Mouse (Mus musculus): ENCODE data around the gene Zfp408. TPM values are rescaled to one million over a fixed set of nuclear protein-coding genes. Genes with fewer than 3 reads are reported as not detected.

Zfp408 gene
- polyA plus RNA-seq, 1 experiment from 2014 or later, result 7.4 TPM

DNA sequence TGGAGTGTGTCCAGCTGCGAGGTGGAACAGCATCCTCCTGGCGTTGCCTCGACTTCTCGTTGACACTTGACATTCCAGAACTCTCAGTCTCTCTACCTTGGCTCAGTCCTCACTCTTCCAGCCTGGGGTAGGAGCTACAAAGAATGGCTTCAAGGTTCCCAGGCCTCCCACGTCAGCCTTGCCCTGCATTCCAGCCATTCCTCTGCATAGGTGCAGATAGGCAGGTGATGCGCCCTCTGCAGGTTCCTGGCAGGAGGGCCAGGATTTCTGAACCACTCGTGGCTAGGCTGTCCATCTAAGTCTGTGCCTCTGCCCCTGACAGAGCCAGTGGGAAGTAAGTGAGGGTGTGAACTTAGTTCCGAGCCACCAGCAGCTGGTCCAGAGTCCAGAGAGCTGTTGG is 7.2 kb upstream of the Zfp408 start:
- Histone ChIP-seq H3K36me3 (ENCODE audit: control insufficient read depth, insufficient read depth, low read length) (peaks cover 72% of the 10 kb centered on the region), H3K27ac (ENCODE audit: low read depth, low read length) (no peak overlapping the region)
- no peak for ATAC-seq (ENCODE audit: low FRiP score, low TSS enrichment)

DNA sequence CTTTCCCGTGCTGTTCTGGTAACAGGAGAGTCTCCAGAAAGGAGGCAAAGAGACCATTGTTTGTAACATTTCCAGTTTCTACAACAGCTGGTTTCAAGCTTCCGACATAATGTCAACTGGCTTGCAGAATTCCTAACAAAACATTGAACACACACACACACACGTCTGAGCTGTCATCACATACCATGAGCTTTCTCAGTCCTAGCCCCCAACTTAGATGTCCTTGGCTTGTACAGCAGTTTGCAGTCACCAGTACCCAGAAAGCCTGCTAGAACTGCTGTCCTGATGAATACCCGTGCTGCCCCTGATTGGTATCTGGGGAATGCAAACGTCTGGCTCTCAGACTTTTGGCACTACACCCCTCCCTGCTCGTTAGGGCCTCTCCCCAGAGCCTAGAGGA is 6.2 kb upstream of the Zfp408 start:
- H3K27me3 ChIP-seq (ENCODE audit: control insufficient read depth, insufficient read depth, low read length), result no peaks in the 10 kb centered on the region
- peaks cover 63% of the 10 kb centered on the region for H3K36me3 ChIP-seq (ENCODE audit: control insufficient read depth, insufficient read depth, low read length)
- 71% methylated on average over 6 of the region's 6 CpGs for WGBS
- peaks cover 16% of the 10 kb centered on the region for H3K4me1 ChIP-seq (ENCODE audit: control insufficient read depth, insufficient read depth, low read length)
- H3K4me3 ChIP-seq (ENCODE audit: low read length), result no peak overlapping the region
- H3K4me2 ChIP-seq (replicated peaks; ENCODE audit: low read depth, low read length), result no peak overlapping the region
- no peak overlapping the region for H3K9ac ChIP-seq (ENCODE audit: low read depth, low read length)
- ATAC-seq (ENCODE audit: low FRiP score, low TSS enrichment), result no peak
- no peaks in the 10 kb centered on the region for H3K9me3 ChIP-seq (ENCODE audit: control insufficient read depth, low read length)
- H3K27ac ChIP-seq (ENCODE audit: low read depth, low read length), result no peak overlapping the region

More for the DNA sequence above, 7.2 kb upstream of the Zfp408 start:
- Histone ChIP-seq H3K4me3 (ENCODE audit: low read length) (no peak overlapping the region), H3K9me3 (ENCODE audit: control insufficient read depth, low read length) (no peaks in the 10 kb centered on the region), H3K4me2 (replicated peaks; ENCODE audit: low read depth, low read length) (no peak overlapping the region), H3K27me3 (ENCODE audit: control insufficient read depth, insufficient read depth, low read length) (no peaks in the 10 kb centered on the region), H3K4me1 (ENCODE audit: control insufficient read depth, insufficient read depth, low read length) (peaks cover 9% of the 10 kb centered on the region), H3K9ac (ENCODE audit: low read depth, low read length) (no peak overlapping the region)
- 73% methylated on average over 8 of the region's 8 CpGs for WGBS

DNA sequence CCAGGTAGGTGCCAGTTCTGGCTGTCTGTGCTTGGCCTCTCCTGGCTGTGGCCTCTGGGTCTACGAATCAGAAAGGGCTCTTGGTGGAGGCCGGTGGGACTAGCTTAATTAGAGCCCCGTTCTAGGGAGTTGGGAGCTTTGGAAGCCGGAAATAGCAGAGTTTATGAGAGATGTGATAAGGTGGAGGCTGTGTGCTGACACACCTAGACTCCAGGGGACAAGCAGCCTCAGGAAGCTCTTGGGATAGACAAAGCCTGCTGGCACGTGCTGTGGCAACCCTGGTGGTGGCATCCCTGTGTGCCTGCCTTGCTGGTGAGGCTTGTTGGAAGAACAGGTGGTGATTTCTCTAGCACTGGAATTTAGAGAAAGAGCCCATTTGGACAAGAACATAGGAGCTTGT is 5.8 kb upstream of the Zfp408 start:
- ATAC-seq (ENCODE audit: low FRiP score, low TSS enrichment), result no peak
- WGBS, result 90% methylated on average over 5 of the region's 5 CpGs
- no peaks in the 10 kb centered on the region for H3K27me3 ChIP-seq (ENCODE audit: control insufficient read depth, insufficient read depth, low read length)
- H3K4me2 ChIP-seq (replicated peaks; ENCODE audit: low read depth, low read length), result no peak overlapping the region
- H3K9ac ChIP-seq (ENCODE audit: low read depth, low read length), result no peak overlapping the region
- H3K4me3 ChIP-seq (ENCODE audit: low read length), result no peak overlapping the region
- H3K9me3 ChIP-seq (ENCODE audit: control insufficient read depth, low read length), result no peaks in the 10 kb centered on the region
- H3K36me3 ChIP-seq (ENCODE audit: control insufficient read depth, insufficient read depth, low read length), result peaks cover 62% of the 10 kb centered on the region
- H3K27ac ChIP-seq (ENCODE audit: low read depth, low read length), result no peak overlapping the region
- peaks cover 18% of the 10 kb centered on the region for H3K4me1 ChIP-seq (ENCODE audit: control insufficient read depth, insufficient read depth, low read length)

DNA sequence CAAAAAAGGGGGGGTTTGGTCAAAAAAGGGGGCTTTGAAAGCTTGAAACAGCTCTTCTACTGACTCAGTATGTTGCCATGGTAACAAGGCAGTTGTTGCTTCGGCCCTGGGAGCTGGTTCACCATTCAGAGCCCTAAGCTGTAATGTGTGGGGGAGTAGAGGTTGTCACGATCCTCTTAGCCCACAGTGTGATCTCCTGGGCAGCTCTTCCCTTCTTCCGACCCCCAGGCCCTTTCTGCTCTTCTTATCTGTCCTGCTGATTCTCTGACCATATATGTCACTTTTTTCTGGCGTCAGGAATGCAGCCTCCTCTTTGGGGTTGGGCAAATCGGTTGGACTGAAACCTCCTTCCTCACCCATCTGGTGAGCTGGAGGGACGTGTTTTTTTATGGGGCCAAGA is 3.3 kb upstream of the Zfp408 start:
- no peaks in the 10 kb centered on the region for H3K27me3 ChIP-seq (ENCODE audit: control insufficient read depth, insufficient read depth, low read length)
- H3K4me2 ChIP-seq (replicated peaks; ENCODE audit: low read depth, low read length), result no peak overlapping the region
- no peaks in the 10 kb centered on the region for H3K9me3 ChIP-seq (ENCODE audit: control insufficient read depth, low read length)
- no peak overlapping the region for H3K4me3 ChIP-seq (ENCODE audit: low read length)
- H3K36me3 ChIP-seq (ENCODE audit: control insufficient read depth, insufficient read depth, low read length), result peaks cover 41% of the 10 kb centered on the region
- no peak overlapping the region for H3K27ac ChIP-seq (ENCODE audit: low read depth, low read length)
- H3K4me1 ChIP-seq (ENCODE audit: control insufficient read depth, insufficient read depth, low read length), result peaks cover 26% of the 10 kb centered on the region
- no peak overlapping the region for H3K9ac ChIP-seq (ENCODE audit: low read depth, low read length)
- 36% methylated on average over 6 of the region's 6 CpGs for WGBS
- no peak for ATAC-seq (ENCODE audit: low FRiP score, low TSS enrichment)

DNA sequence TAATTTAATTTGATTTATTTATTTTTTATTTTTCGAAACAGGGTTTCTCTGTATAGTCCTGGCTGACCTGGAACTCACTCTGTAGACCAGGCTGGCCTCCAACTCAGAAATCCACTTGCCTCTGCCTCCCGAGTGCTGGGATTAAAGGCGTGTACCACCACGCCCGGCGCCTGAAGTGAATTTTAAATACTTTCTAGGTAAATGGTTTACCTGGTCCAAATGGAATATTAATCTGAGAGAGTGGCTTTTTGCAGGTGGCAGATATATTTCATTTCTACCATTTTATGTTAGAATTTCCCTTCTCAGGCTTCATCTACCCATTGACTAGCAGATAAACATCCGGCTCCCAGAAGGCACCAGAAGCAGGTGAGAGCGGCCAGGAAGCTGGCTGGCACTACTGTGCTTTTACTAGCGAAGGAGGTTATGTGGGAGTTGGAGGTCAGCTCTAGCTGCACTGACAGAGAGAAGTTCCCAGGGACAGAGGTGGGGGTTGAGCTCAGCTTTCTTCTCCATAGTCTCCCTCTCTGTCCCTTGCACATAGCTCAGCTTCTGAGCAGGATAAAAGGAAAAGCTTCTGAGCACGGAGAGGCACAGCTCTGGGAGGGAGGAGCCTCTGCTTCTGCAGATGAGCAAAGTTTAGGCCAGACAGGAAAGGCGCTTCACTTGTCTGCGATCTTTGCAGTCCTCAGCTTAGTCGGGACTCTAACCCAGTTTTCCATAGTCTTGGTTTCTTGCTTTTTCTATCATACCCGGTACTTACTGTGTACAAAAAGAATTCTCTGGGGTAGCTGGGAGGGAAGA is 2.1 kb upstream of the Zfp408 start:
- no peak overlapping the region for H3K4me3 ChIP-seq (ENCODE audit: low read length)
- no peaks in the 10 kb centered on the region for H3K27me3 ChIP-seq (ENCODE audit: control insufficient read depth, insufficient read depth, low read length)
- H3K9me3 ChIP-seq (ENCODE audit: control insufficient read depth, low read length), result no peaks in the 10 kb centered on the region
- H3K36me3 ChIP-seq (ENCODE audit: control insufficient read depth, insufficient read depth, low read length), result peaks cover 42% of the 10 kb centered on the region
- WGBS, result 73% methylated on average over 14 of the region's 14 CpGs
- H3K27ac ChIP-seq (ENCODE audit: low read depth, low read length), result 0 out of 2 replicates have a peak overlapping the region, but pooled peaks have one; percentile 17
- peak overlapping the region; percentile 17; the same call in 1 of the 2 replicates for H3K4me2 ChIP-seq (replicated peaks; ENCODE audit: low read depth, low read length)
- no peak overlapping the region; the same call in 1 of the 2 replicates for H3K9ac ChIP-seq (ENCODE audit: low read depth, low read length)
- peaks cover 26% of the 10 kb centered on the region for H3K4me1 ChIP-seq (ENCODE audit: control insufficient read depth, insufficient read depth, low read length)
- no peak for ATAC-seq (ENCODE audit: low FRiP score, low TSS enrichment)

DNA sequence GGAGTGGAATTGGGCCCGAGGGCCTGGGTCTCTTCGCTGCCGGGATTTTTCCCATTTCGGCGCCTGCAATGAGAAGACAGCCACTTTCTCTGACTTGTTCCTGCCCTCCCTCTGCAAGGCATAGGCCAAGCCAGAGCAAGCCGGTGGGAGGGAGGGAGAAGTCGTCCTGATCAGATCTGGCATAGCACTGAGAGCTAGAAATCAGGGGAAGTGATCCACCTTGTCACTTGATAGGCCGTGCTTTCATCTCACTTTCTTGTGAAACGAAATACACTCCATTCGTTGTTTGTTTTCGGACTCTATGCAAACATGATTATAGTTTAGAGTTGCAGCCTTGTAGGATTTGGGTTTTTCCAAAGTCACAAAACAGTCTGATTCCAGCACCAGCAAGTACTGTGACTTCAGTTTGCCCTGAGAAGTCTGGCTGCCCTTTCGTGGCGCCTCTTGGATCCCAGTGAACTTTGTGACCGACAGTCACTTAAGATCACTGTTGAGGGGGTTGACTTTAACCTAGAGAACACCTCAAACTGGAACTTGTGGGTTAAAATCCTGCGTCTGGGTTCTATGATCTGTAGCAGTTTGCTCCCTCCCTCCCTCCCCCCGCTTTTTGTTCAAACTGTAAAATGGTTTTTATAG is 887 bp upstream of the Zfp408 start:
- WGBS, result 11% methylated on average over 16 of the region's 16 CpGs
- no peaks in the 10 kb centered on the region for H3K27me3 ChIP-seq (ENCODE audit: control insufficient read depth, insufficient read depth, low read length)
- peak overlapping the region; percentile 48 for H3K4me2 ChIP-seq (replicated peaks; ENCODE audit: low read depth, low read length)
- peak overlapping the region; percentile 65 for H3K9ac ChIP-seq (ENCODE audit: low read depth, low read length)
- peaks cover 26% of the 10 kb centered on the region for H3K4me1 ChIP-seq (ENCODE audit: control insufficient read depth, insufficient read depth, low read length)
- H3K36me3 ChIP-seq (ENCODE audit: control insufficient read depth, insufficient read depth, low read length), result peaks cover 42% of the 10 kb centered on the region
- peak overlapping the region; percentile 89 for H3K4me3 ChIP-seq (ENCODE audit: low read length)
- peak; percentile 40 for ATAC-seq (ENCODE audit: low FRiP score, low TSS enrichment)
- H3K9me3 ChIP-seq (ENCODE audit: control insufficient read depth, low read length), result no peaks in the 10 kb centered on the region
- peak overlapping the region; percentile 79; the same call in 1 of the 2 replicates for H3K27ac ChIP-seq (ENCODE audit: low read depth, low read length)

DNA sequence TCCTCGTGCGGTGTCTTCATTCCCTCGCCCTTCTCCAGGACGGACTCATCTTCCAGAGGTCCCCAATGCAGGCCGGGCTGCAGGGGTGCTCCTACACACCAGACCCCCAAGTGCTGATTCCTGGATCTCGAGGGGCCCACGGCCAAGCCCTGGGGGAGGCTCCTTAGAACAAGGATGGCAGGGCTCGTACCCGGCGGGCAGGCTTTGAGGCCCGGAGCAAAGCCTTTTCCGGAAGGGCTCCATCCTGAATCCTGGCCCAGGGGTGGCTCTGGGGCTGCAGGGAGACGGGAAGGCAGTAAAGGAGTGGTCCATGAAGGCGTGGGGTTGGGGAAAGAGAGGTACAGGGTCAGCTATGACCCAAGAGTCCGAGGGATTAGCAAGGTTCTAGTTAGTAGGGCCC is 439 bp downstream of the Zfp408 start:
- Histone ChIP-seq H3K4me3 (ENCODE audit: low read length) (peak overlapping the region; percentile 89), H3K27me3 (ENCODE audit: control insufficient read depth, insufficient read depth, low read length) (no peaks in the 10 kb centered on the region), H3K36me3 (ENCODE audit: control insufficient read depth, insufficient read depth, low read length) (peaks cover 42% of the 10 kb centered on the region), H3K9ac (ENCODE audit: low read depth, low read length) (peak overlapping the region; percentile 82), H3K4me1 (ENCODE audit: control insufficient read depth, insufficient read depth, low read length) (peaks cover 26% of the 10 kb centered on the region), H3K4me2 (replicated peaks; ENCODE audit: low read depth, low read length) (peak overlapping the region; percentile 87), H3K27ac (ENCODE audit: low read depth, low read length) (peak overlapping the region; percentile 82), H3K9me3 (ENCODE audit: control insufficient read depth, low read length) (no peaks in the 10 kb centered on the region)
- peak; percentile 14 for ATAC-seq (ENCODE audit: low FRiP score, low TSS enrichment)
- 4% methylated on average over 15 of the region's 15 CpGs for WGBS

DNA sequence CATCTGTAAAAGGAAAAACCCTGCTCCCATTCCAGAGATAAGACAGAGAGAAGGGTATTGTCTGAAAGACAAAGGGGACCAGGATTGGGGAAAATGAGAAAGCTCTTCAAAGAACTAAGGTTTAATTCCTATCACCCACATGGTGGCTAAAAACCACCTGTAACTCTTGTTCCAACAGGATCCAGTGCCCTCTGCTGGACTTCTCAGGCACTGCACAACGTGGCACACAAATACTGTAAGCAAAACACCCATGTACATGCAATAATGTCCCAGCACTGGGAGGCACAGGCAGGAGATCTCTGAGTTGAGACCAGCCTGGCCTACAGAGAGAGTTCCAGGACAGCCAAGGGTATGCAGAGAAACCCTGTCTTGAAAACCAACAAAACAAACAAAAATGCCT is 2.9 kb downstream of the Zfp408 start:
- H3K4me2 ChIP-seq (replicated peaks; ENCODE audit: low read depth, low read length), result no peak overlapping the region
- no peak for ATAC-seq (ENCODE audit: low FRiP score, low TSS enrichment)
- no peak overlapping the region for H3K4me3 ChIP-seq (ENCODE audit: low read length)
- H3K9ac ChIP-seq (ENCODE audit: low read depth, low read length), result no peak overlapping the region
- H3K36me3 ChIP-seq (ENCODE audit: control insufficient read depth, insufficient read depth, low read length), result peaks cover 49% of the 10 kb centered on the region
- peaks cover 16% of the 10 kb centered on the region for H3K4me1 ChIP-seq (ENCODE audit: control insufficient read depth, insufficient read depth, low read length)
- no peaks in the 10 kb centered on the region for H3K27me3 ChIP-seq (ENCODE audit: control insufficient read depth, insufficient read depth, low read length)
- H3K27ac ChIP-seq (ENCODE audit: low read depth, low read length), result no peak overlapping the region
- no peaks in the 10 kb centered on the region for H3K9me3 ChIP-seq (ENCODE audit: control insufficient read depth, low read length)
- WGBS, result 29% methylated on average over 1 of the region's 1 CpGs

DNA sequence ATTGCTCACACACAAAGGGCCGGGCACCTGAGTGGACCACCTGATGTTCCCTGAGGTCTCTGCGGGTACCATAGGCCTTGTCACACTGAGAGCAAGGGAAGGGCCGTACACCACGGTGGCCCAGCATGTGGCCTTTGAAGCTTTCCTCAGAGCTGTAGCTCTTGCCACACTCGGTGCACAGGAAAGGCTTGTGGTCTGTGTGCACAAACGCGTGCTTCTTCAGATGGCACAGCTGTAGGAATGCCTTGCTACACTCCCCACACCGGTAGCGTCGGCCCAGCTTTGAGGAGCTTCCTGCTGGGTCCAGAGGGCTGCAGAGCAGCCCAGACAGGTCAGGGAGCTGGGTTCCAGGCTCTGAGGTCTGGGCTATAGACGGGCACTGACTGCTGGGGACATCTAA is 3.8 kb downstream of the Zfp408 start:
- Histone ChIP-seq H3K9ac (ENCODE audit: low read depth, low read length) (no peak overlapping the region), H3K9me3 (ENCODE audit: control insufficient read depth, low read length) (no peaks in the 10 kb centered on the region), H3K4me1 (ENCODE audit: control insufficient read depth, insufficient read depth, low read length) (peaks cover 10% of the 10 kb centered on the region; the same call in 1 of the 2 replicates), H3K27me3 (ENCODE audit: control insufficient read depth, insufficient read depth, low read length) (no peaks in the 10 kb centered on the region), H3K36me3 (ENCODE audit: control insufficient read depth, insufficient read depth, low read length) (peaks cover 49% of the 10 kb centered on the region), H3K27ac (ENCODE audit: low read depth, low read length) (no peak overlapping the region), H3K4me3 (ENCODE audit: low read length) (no peak overlapping the region), H3K4me2 (replicated peaks; ENCODE audit: low read depth, low read length) (no peak overlapping the region)
- no peak for ATAC-seq (ENCODE audit: low FRiP score, low TSS enrichment)
- 94% methylated on average over 11 of the region's 11 CpGs for WGBS
